Mouse (Mus musculus): ENCODE measurements around the gene Hjurp.

Hjurp gene

DNA sequence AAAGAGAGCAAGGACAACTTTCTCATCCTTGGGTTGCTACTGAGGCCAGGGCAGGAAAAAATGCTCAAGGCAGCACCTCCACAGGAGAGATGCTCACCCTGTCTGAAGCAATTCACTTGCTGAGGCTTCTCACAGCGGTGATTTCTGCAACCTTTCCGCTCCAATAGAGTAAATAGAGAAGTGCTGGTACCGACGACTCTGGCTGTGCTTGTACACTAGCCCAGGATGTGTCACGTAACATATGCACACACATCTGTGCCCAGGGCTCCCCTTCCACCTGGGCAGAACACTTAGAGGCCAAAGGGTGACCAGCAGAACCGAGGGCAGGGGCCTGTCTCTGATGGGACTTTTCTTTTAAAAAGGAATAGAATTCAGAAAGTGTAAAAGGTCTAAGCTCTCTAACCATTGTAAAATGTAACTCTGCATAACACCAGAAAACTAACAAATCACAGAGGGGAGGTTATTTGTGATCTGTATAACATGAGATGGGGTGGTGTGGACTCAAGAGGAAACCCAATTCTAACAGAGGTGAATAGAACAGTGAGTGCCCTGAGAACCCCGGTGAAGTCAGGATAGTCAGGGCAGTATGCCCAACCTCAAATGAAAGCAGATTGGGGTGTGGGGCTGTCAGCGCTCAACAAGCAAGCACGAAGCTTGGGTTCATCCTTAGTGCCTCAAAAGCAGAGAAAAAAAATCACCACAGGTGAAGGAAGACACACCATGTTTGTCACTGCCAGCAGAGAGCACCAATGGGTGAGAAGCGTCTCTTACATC, 16.6 kb downstream of the Hjurp start:
- 81% methylated on average over 10 of the region's 10 CpGs for WGBS

DNA sequence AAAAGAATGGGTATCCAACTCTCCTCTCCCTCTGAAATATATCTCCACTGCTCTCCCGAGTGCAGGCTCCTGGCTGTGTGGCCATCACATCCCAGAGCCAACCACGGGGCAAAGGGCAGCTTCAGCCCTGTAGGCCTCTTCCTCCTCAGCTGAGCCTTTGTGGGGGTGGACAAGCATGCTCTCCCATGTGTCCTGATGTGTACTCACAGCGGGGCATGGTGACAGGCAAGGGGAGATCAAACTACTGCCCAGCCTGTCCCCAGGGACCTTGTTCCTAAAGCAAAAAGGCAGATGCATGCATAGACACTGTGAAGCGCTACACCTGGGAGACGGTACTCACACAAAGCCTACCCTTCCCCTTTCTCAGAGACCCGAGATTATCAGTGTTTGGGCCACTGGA, 17.3 kb downstream of the Hjurp start:
- 79% methylated on average over 6 of the region's 6 CpGs for WGBS

DNA sequence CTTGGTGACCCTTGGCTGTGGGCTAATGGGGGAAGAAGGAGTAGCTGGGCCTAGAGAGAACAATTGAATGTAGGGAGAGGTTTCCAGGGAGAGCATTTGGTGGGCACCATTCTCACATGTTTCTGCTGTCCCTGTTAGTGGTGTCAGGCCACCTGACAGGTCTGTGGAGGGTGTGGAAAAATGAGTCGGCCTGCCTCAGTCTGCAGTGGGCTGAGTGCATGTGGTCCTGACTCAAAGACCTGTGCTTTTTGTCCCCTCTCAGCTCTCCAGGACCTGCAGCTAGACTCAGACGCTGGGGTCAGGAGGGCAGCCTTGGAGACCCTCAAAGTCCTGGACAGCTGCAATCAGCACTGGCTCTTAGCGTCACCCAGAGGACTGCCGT, 17.8 kb downstream of the Hjurp start:
- 85% methylated on average over 4 of the region's 4 CpGs for WGBS

DNA sequence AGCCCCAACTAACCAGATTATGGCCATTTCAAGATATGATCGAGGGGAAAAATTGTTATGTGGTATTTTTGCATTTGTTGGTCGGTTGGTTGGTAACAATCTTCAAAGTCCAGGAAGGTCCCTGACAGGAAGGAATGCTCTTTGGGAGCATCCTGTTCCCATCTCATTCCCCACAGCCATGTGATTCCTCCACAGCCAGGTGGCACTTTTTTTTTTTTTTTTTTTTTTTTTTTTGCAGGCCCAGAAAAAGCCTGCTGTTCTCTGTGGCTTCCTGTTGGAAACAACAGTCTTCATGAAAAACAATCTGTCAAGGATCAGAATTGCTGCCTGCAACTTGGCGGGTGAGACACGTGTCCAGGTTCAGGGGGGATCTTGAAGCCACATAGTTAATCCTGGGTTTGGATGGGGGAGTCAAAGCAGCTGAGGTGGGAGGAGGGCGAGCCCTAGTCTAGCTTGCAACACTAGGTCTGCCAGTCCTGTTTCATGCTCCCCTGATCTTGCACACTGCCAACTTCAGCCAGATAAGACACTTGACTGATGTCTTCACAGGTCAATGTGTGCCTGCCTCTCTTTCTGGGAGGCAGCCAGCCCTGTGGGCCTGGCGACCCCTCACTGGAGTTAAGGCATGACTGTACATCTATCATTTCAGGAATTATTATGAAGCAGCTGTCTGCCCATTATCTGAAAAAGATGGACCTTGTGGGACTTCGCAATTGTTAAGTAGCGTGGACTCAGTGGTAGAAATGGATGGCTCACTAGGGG, 18.4 kb downstream of the Hjurp start:
- WGBS: 70% methylated on average over 8 of the region's 8 CpGs

- WGBS: 72% methylated on average over 6 of the region's 6 CpGs
Observed at GRCm38 (mm10) chr1:88258361-88258760, 19.1 kb downstream of the Hjurp start.

- 81% methylated on average over 6 of the region's 6 CpGs for WGBS
Observed at GRCm38 (mm10) chr1:88257681-88258080, 19.8 kb downstream of the Hjurp start.

- WGBS: 82% methylated on average over 10 of the region's 10 CpGs
Observed at GRCm38 (mm10) chr1:88256886-88257663, 20.4 kb downstream of the Hjurp start.

DNA sequence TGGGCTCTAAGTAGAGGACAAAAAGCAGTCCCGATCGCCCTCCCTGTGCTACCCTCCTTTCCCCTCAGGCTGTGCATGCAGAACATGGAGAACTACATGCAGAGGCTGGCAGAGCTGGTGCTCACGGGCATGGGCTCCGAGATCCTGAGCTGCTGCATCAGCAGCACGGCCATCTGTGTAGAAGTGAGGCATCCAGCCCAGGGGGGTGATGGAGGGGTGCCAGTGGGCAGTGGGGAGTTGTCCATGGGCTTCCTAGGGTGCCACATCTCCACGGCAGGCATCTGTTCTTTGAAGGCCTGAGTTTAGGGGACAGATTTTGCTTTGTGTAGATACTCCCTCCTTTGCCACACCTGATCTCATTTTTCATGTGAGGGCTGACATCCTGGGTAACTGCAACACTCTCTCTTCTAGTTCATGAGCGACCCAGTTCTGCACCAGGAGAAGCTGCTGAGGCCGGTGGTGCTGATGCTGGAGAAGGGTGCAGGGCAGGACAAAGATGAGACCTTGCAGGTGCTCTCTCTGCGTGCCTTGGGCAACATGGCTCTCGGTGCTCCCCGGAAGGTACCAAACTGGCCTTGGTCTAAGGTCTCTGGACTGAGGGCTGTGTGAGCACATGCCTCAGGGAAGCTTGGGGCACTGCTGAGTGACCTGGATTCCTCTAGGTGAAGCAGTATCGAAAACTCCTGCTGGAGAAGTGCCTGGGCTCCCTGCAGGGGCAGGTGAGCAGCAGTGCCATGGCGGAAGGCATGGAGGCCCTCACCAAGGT, 21.3 kb downstream of the Hjurp start:
- WGBS: 79% methylated on average over 13 of the region's 13 CpGs

- 60% methylated on average over 2 of the region's 2 CpGs for WGBS
Observed at GRCm38 (mm10) chr1:88255466-88255857, 22.0 kb downstream of the Hjurp start.

- WGBS: 88% methylated on average over 12 of the region's 12 CpGs
Observed at GRCm38 (mm10) chr1:88254793-88255465, 22.5 kb downstream of the Hjurp start.

- WGBS: 71% methylated on average over 6 of the region's 6 CpGs
Observed at GRCm38 (mm10) chr1:88253540-88253939, 23.9 kb downstream of the Hjurp start.

GRCm38 (mm10) chr1:88253106-88253505, 24.3 kb downstream of the Hjurp start:
- WGBS: 75% methylated on average over 8 of the region's 8 CpGs

- WGBS: 81% methylated on average over 5 of the region's 5 CpGs
Observed at GRCm38 (mm10) chr1:88250023-88250422, 27.4 kb downstream of the Hjurp start.

DNA sequence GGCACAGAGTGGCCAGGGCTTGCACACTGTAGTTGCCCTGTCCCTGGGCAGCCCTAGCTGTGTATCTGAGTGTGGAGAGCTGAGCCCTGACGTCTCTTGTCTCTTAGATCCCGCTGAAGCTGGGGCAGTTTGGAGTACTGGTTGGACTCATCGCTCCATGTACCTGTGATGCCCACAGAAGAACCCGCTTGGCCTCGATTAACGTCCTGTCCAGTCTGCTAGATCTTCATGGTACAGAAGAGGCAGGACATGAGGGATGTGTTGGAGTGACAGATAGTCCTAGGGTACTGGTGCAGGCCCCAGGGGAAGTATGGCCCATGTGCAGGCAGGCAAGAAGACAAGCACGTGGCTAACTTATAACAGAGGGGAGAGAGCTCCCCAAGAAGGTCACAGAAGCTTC, 27.8 kb downstream of the Hjurp start:
- 78% methylated on average over 7 of the region's 7 CpGs for WGBS

- 64% methylated on average over 4 of the region's 4 CpGs for WGBS
Observed at GRCm38 (mm10) chr1:88248658-88249057, 28.8 kb downstream of the Hjurp start.

- 48% methylated on average over 2 of the region's 2 CpGs for WGBS
Observed at GRCm38 (mm10) chr1:88247660-88248059, 29.8 kb downstream of the Hjurp start.

- 52% methylated on average over 6 of the region's 6 CpGs for WGBS
Observed at GRCm38 (mm10) chr1:88246386-88246785, 31.0 kb downstream of the Hjurp start.

GRCm38 (mm10) chr1:88245881-88246280, 31.6 kb downstream of the Hjurp start:
- 80% methylated on average over 6 of the region's 6 CpGs for WGBS

GRCm38 (mm10) chr1:88243861-88244260, 33.6 kb downstream of the Hjurp start:
- 69% methylated on average over 5 of the region's 5 CpGs for WGBS

DNA sequence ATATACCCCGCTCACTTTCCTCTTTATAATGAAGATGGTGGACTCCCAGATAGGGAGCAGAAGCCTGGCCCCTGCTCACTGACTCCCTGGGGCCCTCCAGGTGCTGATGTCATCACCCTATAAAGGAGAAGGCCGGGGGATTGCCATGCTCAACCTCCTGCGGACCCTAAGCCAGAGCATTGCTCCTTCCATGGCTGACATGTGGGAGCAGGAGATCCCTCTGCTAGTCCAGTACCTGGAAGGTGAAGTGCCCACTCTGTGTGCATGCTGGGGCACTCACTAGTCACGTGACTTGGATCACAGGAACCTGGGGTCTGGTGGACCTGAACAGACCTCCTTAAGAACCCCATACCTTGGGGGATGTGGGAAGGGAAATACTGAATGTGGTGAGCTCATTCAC, 36.9 kb downstream of the Hjurp start:
- 68% methylated on average over 4 of the region's 4 CpGs for WGBS

GRCm38 (mm10) chr1:88240072-88240471, 37.4 kb downstream of the Hjurp start:
- 77% methylated on average over 5 of the region's 5 CpGs for WGBS

Measured in cerebral cortex, adult 2 months (tissue).